Comparison of ENCODE assay signal across 13 mouse cellular contexts in the genomic region with DNA sequence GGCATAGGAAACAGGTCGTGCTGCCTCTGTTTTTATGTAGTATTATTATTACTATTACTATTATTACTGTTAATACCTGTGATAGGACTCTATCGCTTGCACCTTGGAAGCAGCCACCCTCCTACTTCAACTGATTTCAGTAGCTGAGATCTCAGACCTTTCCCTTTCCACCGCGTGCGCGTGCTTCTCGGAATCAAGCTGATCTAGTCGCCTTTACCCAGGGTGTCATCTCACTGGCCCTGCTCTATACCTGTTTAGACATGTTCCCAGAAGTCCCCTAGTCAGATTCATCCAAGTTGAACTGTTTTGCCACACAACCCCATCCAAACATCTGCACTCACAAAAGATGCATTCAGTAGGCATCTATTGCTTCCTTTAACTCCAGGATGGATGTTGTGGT. TPM values are rescaled to one million over a fixed set of nuclear protein-coding genes. Genes with fewer than 3 reads are reported as not detected.
DNase-seq lines count a peak whose midpoint lies in the region; ATAC-seq and TF ChIP-seq lines count a peak whose summit lies in the region.
"Had no signal": no experiment of that assay in that cellular context is flagged by ENCODE, and none has a peak within 500 bp of the region (broad histone marks: within the 10 kb centered on the region; RNA-seq: fewer than 3 reads in every experiment).

No protein-coding gene starts in this region.

- no peak for ATAC-seq in limb, embryonic 12.5 days (ENCODE audit: insufficient number of reproducible peaks, insufficient read depth, low FRiP score, low TSS enrichment, low read depth)
- no peak; the same call in 1 of the 2 replicates for ATAC-seq in forebrain, postnatal 0 days
- 0 out of 2 replicates have a peak, but pooled peaks have one; percentile 5 for ATAC-seq in liver, postnatal 0 days

- TF ChIP-seq POLR2A in olfactory bulb, adult 2 months (IDR thresholded peaks at IDR 0.05; ENCODE audit: insufficient read depth, low read depth, low read length) = no peak

- no peaks in the 10 kb centered on the region for H3K36me3 ChIP-seq in limb, embryonic 12.5 days
- H3K36me3 ChIP-seq in limb, embryonic 10.5 days = no peaks in the 10 kb centered on the region
- no peaks in the 10 kb centered on the region for H3K36me3 ChIP-seq in forebrain, postnatal 0 days (ENCODE audit: insufficient read depth)
- no peaks in the 10 kb centered on the region for H3K36me3 ChIP-seq in liver, postnatal 0 days (replicated peaks; ENCODE audit: insufficient read depth, low read length)
- H3K36me3 ChIP-seq: embryonic facial prominence, embryonic 15.5 days; stomach, embryonic 15.5 days had no signal

- H3K4me3 ChIP-seq in limb, embryonic 12.5 days (replicated peaks) = no peak overlapping the region
- H3K4me3 ChIP-seq in limb, embryonic 10.5 days = no peak overlapping the region
- no peak overlapping the region for H3K4me3 ChIP-seq in forebrain, postnatal 0 days (ENCODE audit: low read depth, low read length)
- no peak overlapping the region for H3K4me3 ChIP-seq in liver, postnatal 0 days (ENCODE audit: low read depth, low read length)
- H3K4me3 ChIP-seq in olfactory bulb, adult 2 months (ENCODE audit: insufficient read depth, low read depth, low read length) = no peak overlapping the region
- H3K4me3 ChIP-seq: embryonic facial prominence, embryonic 15.5 days; gastrocnemius, adult 2 months; myocyte; stomach, embryonic 15.5 days had no signal

- WGBS in limb, embryonic 12.5 days = 49% methylated on average over 8 of the region's 8 CpGs
- 60% methylated on average over 8 of the region's 8 CpGs for WGBS in limb, embryonic 10.5 days
- WGBS in forebrain, postnatal 0 days = 50% methylated on average over 8 of the region's 8 CpGs
- 47% methylated on average over 8 of the region's 8 CpGs for WGBS in liver, postnatal 0 days (ENCODE audit: insufficient replicate concordance)
- 32% methylated on average over 8 of the region's 8 CpGs for WGBS in olfactory bulb, adult 2 months

- no peaks in the 10 kb centered on the region for H3K27me3 ChIP-seq in limb, embryonic 12.5 days
- no peaks in the 10 kb centered on the region for H3K27me3 ChIP-seq in limb, embryonic 10.5 days (ENCODE audit: low read depth, poor library complexity, severe bottlenecking)
- H3K27me3 ChIP-seq in forebrain, postnatal 0 days (ENCODE audit: insufficient read depth, low read length) = no peaks in the 10 kb centered on the region
- H3K27me3 ChIP-seq in liver, postnatal 0 days (ENCODE audit: insufficient read depth, low read length) = no peaks in the 10 kb centered on the region
- H3K27me3 ChIP-seq: embryonic facial prominence, embryonic 15.5 days; stomach, embryonic 15.5 days had no signal

- H3K4me2 ChIP-seq in limb, embryonic 12.5 days = 0 out of 2 replicates have a peak overlapping the region, but pooled peaks have one; percentile 3
- peak overlapping the region; percentile 49 for H3K4me2 ChIP-seq in forebrain, postnatal 0 days (ENCODE audit: low read depth)
- H3K4me2 ChIP-seq in liver, postnatal 0 days (ENCODE audit: low read depth, low read length) = no peak overlapping the region
- H3K4me2 ChIP-seq: embryonic facial prominence, embryonic 15.5 days; stomach, embryonic 15.5 days had no signal

- no peak overlapping the region for H3K9ac ChIP-seq in limb, embryonic 12.5 days (replicated peaks)
- no peak overlapping the region for H3K9ac ChIP-seq in forebrain, postnatal 0 days
- H3K9ac ChIP-seq in liver, postnatal 0 days (replicated peaks) = no peak overlapping the region
- H3K9ac ChIP-seq: embryonic facial prominence, embryonic 15.5 days; stomach, embryonic 15.5 days had no signal

- TF ChIP-seq EP300 in liver, postnatal 0 days (IDR thresholded peaks at IDR 0.05; ENCODE audit: low read depth) = no peak

- TF ChIP-seq CTCF in forebrain, postnatal 0 days (IDR thresholded peaks at IDR 0.05; ENCODE audit: low read depth) = no peak
- TF ChIP-seq CTCF in liver, postnatal 0 days (IDR thresholded peaks at IDR 0.05; ENCODE audit: low read depth) = no peak
- no peak for TF ChIP-seq CTCF in olfactory bulb, adult 2 months (IDR thresholded peaks at IDR 0.05; ENCODE audit: insufficient read depth, low read depth, low read length)

- H3K27ac ChIP-seq in limb, embryonic 12.5 days = no peak overlapping the region
- H3K27ac ChIP-seq in limb, embryonic 10.5 days = no peak overlapping the region
- peak overlapping the region; percentile 47; the same call in 1 of the 2 replicates for H3K27ac ChIP-seq in forebrain, postnatal 0 days (ENCODE audit: low read depth, low read length)
- H3K27ac ChIP-seq in liver, postnatal 0 days (ENCODE audit: low read depth) = no peak overlapping the region
- peak overlapping the region; percentile 65 for H3K27ac ChIP-seq in olfactory bulb, adult 2 months (ENCODE audit: insufficient read depth, low read depth, low read length)
- H3K27ac ChIP-seq: embryonic facial prominence, embryonic 15.5 days; gastrocnemius, adult 2 months; stomach, embryonic 15.5 days had no signal

- H3K9me3 ChIP-seq in limb, embryonic 12.5 days = no peaks in the 10 kb centered on the region
- H3K9me3 ChIP-seq in limb, embryonic 10.5 days (replicated peaks) = no peaks in the 10 kb centered on the region
- no peaks in the 10 kb centered on the region for H3K9me3 ChIP-seq in forebrain, postnatal 0 days (ENCODE audit: low read length)
- H3K9me3 ChIP-seq in liver, postnatal 0 days (ENCODE audit: low read length) = no peaks in the 10 kb centered on the region
- H3K9me3 ChIP-seq: embryonic facial prominence, embryonic 15.5 days; stomach, embryonic 15.5 days had no signal

- DNase-seq in limb, embryonic 10.5 days (ENCODE audit: low spot score) = no peak
- DNase-seq in forebrain, postnatal 0 days = no peak
- DNase-seq in liver, postnatal 0 days = no peak
- DNase-seq in thymus, postnatal 4 days = no peak
- no peak for DNase-seq in urinary bladder, postnatal 36 days (ENCODE audit: low spot score in 2 of 2)
- no peak for DNase-seq in adrenal gland, adult 8-10 months
- DNase-seq: gastrocnemius, adult 2 months; lung, postnatal 36 days had no signal

- H3K4me1 ChIP-seq in limb, embryonic 12.5 days (replicated peaks) = peaks cover 8% of the 10 kb centered on the region; the same call in 1 of the 2 replicates
- peaks cover 15% of the 10 kb centered on the region for H3K4me1 ChIP-seq in limb, embryonic 10.5 days
- H3K4me1 ChIP-seq in forebrain, postnatal 0 days (ENCODE audit: insufficient read depth) = peaks cover 6% of the 10 kb centered on the region; the same call in 1 of the 2 replicates
- no peaks in the 10 kb centered on the region for H3K4me1 ChIP-seq in liver, postnatal 0 days (ENCODE audit: insufficient read depth)
- peaks cover 19% of the 10 kb centered on the region for H3K4me1 ChIP-seq in olfactory bulb, adult 2 months (ENCODE audit: control insufficient read depth, insufficient read depth, low read length)
- H3K4me1 ChIP-seq: embryonic facial prominence, embryonic 15.5 days; stomach, embryonic 15.5 days had no signal

RNA-seq across cellular contexts. Expression of a gene that starts 14.7 kb away (rescaled TPM):
- 36.2 and 37.7 TPM in 2 replicates for polyA plus RNA-seq in limb, embryonic 12.5 days (2016; fragmentation: Nextera tagmentation; extraction: Ambion mirVana)
- polyA plus RNA-seq in limb, embryonic 10.5 days (2016; fragmentation: Nextera tagmentation; extraction: Ambion mirVana) = 44.5 and 44.8 TPM in 2 replicates
- total RNA-seq in forebrain, postnatal 0 days (2014; rRNA removed) = 16.2 and 21.9 TPM in 2 replicates
- polyA plus RNA-seq in forebrain, postnatal 0 days (2015; fragmentation: Nextera tagmentation; extraction: Ambion mirVana) = 16.1 and 19.5 TPM in 2 replicates
- polyA plus RNA-seq in liver, postnatal 0 days (2015; fragmentation: Nextera tagmentation; extraction: Ambion mirVana) = 10.2 and 12.1 TPM in 2 replicates
- not detected in 2 replicates for polyA plus RNA-seq in olfactory bulb, adult 2 months (2012; ENCODE audit: insufficient read depth, insufficient read length, low replicate concordance, missing spikeins)
- total RNA-seq in adrenal gland, adult 8-10 months (2022) = 10 to 100 TPM; 35.6 to 41.4 (median 39.6) TPM

RNA-seq across cellular contexts. Expression of a gene that starts 23.2 kb away (rescaled TPM):
- 13.4 and 14.6 TPM in 2 replicates for polyA plus RNA-seq in limb, embryonic 12.5 days (2016; fragmentation: Nextera tagmentation; extraction: Ambion mirVana)
- polyA plus RNA-seq in limb, embryonic 10.5 days (2016; fragmentation: Nextera tagmentation; extraction: Ambion mirVana) = 12.2 and 14.6 TPM in 2 replicates
- 44.2 and 53.6 TPM in 2 replicates for total RNA-seq in forebrain, postnatal 0 days (2014; rRNA removed)
- polyA plus RNA-seq in forebrain, postnatal 0 days (2015; fragmentation: Nextera tagmentation; extraction: Ambion mirVana) = 15.4 and 17.2 TPM in 2 replicates
- polyA plus RNA-seq in liver, postnatal 0 days (2015; fragmentation: Nextera tagmentation; extraction: Ambion mirVana) = 5.1 and 5.2 TPM in 2 replicates
- not detected in 2 replicates for polyA plus RNA-seq in olfactory bulb, adult 2 months (2012; ENCODE audit: insufficient read depth, insufficient read length, low replicate concordance, missing spikeins)
- total RNA-seq in adrenal gland, adult 8-10 months (2022) = 10 to 100 TPM; 30.4 to 32.5 (median 31.2) TPM

RNA-seq across cellular contexts. Expression of a gene that starts 43.2 kb away (rescaled TPM):
- 3.0 and 3.8 TPM in 2 replicates for polyA plus RNA-seq in limb, embryonic 12.5 days (2016; fragmentation: Nextera tagmentation; extraction: Ambion mirVana)
- polyA plus RNA-seq in limb, embryonic 10.5 days (2016; fragmentation: Nextera tagmentation; extraction: Ambion mirVana) = 3.0 TPM in 2 replicates
- total RNA-seq in forebrain, postnatal 0 days (2014; rRNA removed) = 1.9 and 2.5 TPM in 2 replicates
- 1.2 and 1.5 TPM in 2 replicates for polyA plus RNA-seq in forebrain, postnatal 0 days (2015; fragmentation: Nextera tagmentation; extraction: Ambion mirVana)
- 2.6 and 3.1 TPM in 2 replicates for polyA plus RNA-seq in liver, postnatal 0 days (2015; fragmentation: Nextera tagmentation; extraction: Ambion mirVana)
- polyA plus RNA-seq in olfactory bulb, adult 2 months (2012; ENCODE audit: insufficient read depth, insufficient read length, low replicate concordance, missing spikeins) = not detected in 2 replicates
- total RNA-seq in adrenal gland, adult 8-10 months (2022) = 10 to 100 TPM; 23.9 to 26.3 (median 24.8) TPM

RNA-seq across cellular contexts. Expression of a gene that starts 49.7 kb away (rescaled TPM):
- polyA plus RNA-seq in limb, embryonic 12.5 days (2016; fragmentation: Nextera tagmentation; extraction: Ambion mirVana) = 69.3 and 78.4 TPM in 2 replicates
- polyA plus RNA-seq in limb, embryonic 10.5 days (2016; fragmentation: Nextera tagmentation; extraction: Ambion mirVana) = 78.0 and 80.7 TPM in 2 replicates
- total RNA-seq in forebrain, postnatal 0 days (2014; rRNA removed) = 52.3 and 65.1 TPM in 2 replicates
- 65.7 and 75.0 TPM in 2 replicates for polyA plus RNA-seq in forebrain, postnatal 0 days (2015; fragmentation: Nextera tagmentation; extraction: Ambion mirVana)
- 45.8 and 49.8 TPM in 2 replicates for polyA plus RNA-seq in liver, postnatal 0 days (2015; fragmentation: Nextera tagmentation; extraction: Ambion mirVana)
- not detected in 2 replicates for polyA plus RNA-seq in olfactory bulb, adult 2 months (2012; ENCODE audit: insufficient read depth, insufficient read length, low replicate concordance, missing spikeins)
- 10 to 100 TPM; 49.4 to 62.3 (median 54.2) TPM for total RNA-seq in adrenal gland, adult 8-10 months (2022)

RNA-seq across cellular contexts. Expression of a gene that starts 59.3 kb away (rescaled TPM):
- 62.7 and 71.7 TPM in 2 replicates for polyA plus RNA-seq in limb, embryonic 12.5 days (2016; fragmentation: Nextera tagmentation; extraction: Ambion mirVana)
- 78.2 and 89.7 TPM in 2 replicates for polyA plus RNA-seq in limb, embryonic 10.5 days (2016; fragmentation: Nextera tagmentation; extraction: Ambion mirVana)
- total RNA-seq in forebrain, postnatal 0 days (2014; rRNA removed) = 8.1 and 8.5 TPM in 2 replicates
- 12.4 and 13.9 TPM in 2 replicates for polyA plus RNA-seq in forebrain, postnatal 0 days (2015; fragmentation: Nextera tagmentation; extraction: Ambion mirVana)
- polyA plus RNA-seq in liver, postnatal 0 days (2015; fragmentation: Nextera tagmentation; extraction: Ambion mirVana) = 25.8 and 26.8 TPM in 2 replicates
- polyA plus RNA-seq in olfactory bulb, adult 2 months (2012; ENCODE audit: insufficient read depth, insufficient read length, low replicate concordance, missing spikeins) = not detected in 2 replicates
- 100 to 1,000 TPM in 3 of 4 experiments, 10 to 100 TPM in 1; 92.6 to 117 (median 103) TPM for total RNA-seq in adrenal gland, adult 8-10 months (2022)

Comparison
In these comparisons a context has a peak if more than half of its experiments do, and no peak if none do; other contexts are left out.
1. H3K27ac ChIP-seq: peak in forebrain, postnatal 0 days (single experiment) and olfactory bulb, adult 2 months (single experiment); none in limb, embryonic 12.5 days (single experiment), limb, embryonic 10.5 days (single experiment) and liver, postnatal 0 days (single experiment).